Mouse (Mus musculus) forebrain, postnatal 0 days (tissue): ENCODE measurements around the gene Tk1. TPM values are rescaled to one million over a fixed set of nuclear protein-coding genes. Genes with fewer than 3 reads are reported as not detected.

Source experiments
- ATAC-seq: fragments of 200-750 bp; cut with Nextera tagmentation; 2 replicates; pipeline ENCODE4 v1.8.0; 2017; ENCODE audit warnings: mild to moderate bottlenecking, moderate library complexity
- DNase-seq: peaks from one replicate; pipeline ENCODE4 v3.0.0-alpha.2; 2015
- H3K27ac ChIP-seq: fragments of 300-500 bp; sonication (generic); 2 replicates; pipeline ENCODE4 v1.5.1; 2014; ENCODE audit warnings: low read depth, mild to moderate bottlenecking, antibody characterized with exemption, low read length, moderate library complexity, mixed read lengths
- H3K27me3 ChIP-seq: fragments of 300-500 bp; sonication (generic); 2 replicates; pipeline ENCODE4 v1.6.1; 2014; ENCODE audit warnings: mild to moderate bottlenecking, low read length, mixed read lengths; ENCODE audit not compliant: insufficient read depth
- H3K36me3 ChIP-seq: fragments of 300-500 bp; sonication (generic); 2 replicates; pipeline ENCODE4 v1.6.1; 2014; ENCODE audit warnings: mild to moderate bottlenecking, moderate library complexity; ENCODE audit not compliant: insufficient read depth
- H3K4me1 ChIP-seq: fragments of 300-500 bp; sonication (generic); 2 replicates; pipeline ENCODE4 v1.6.1; 2014; ENCODE audit warnings: antibody characterized with exemption; ENCODE audit not compliant: insufficient read depth
- H3K4me2 ChIP-seq: fragments of 300-500 bp; sonication (generic); 2 replicates; pipeline ENCODE4 v1.6.1; 2014; ENCODE audit warnings: low read depth, mild to moderate bottlenecking, moderate library complexity
- H3K4me3 ChIP-seq: fragments of 300-500 bp; sonication (generic); 2 replicates; pipeline ENCODE4 v1.5.1; 2014; ENCODE audit warnings: low read depth, low read length, mixed read lengths
- H3K9ac ChIP-seq: fragments of 300-500 bp; sonication (generic); 2 replicates; pipeline ENCODE4 v1.6.1; 2014; ENCODE audit warnings: mild to moderate bottlenecking
- H3K9me3 ChIP-seq: fragments of 300-500 bp; sonication (generic); 2 replicates; pipeline ENCODE4 v1.6.1; 2016; ENCODE audit warnings: low read length
- CTCF ChIP-seq: sonication (generic); IDR thresholded peaks from 2 replicates; pipeline ENCODE4 v1.5.1; 2016; ENCODE audit warnings: antibody characterized with exemption, control low read depth, low read depth
- WGBS: fragments of 180-500 bp; shearing (Covaris S2); extraction: QIAGEN DNeasy Blood & Tissue Kit; methylation state at CpG from one replicate; pipeline ENCODE4 v1.1.7; 2014; 5-methylcytosine and 5-hydroxymethylcytosine counted together
- polyA plus RNA-seq: library from polyadenylated mRNA; unstranded; fragments of >200 nt; fragmentation: Nextera tagmentation; extraction: Ambion mirVana; gene quantifications from 2 replicates; pipeline ENCODE4 v1.2.1, GENCODE M21; 2015
- total RNA-seq: library from RNA; depleted of rRNA; stranded (reverse); fragments of >200 nt; gene quantifications from 2 replicates; pipeline ENCODE4 v1.2.3, GENCODE M21; 2014; rRNA removed

Gene Tk1
- total RNA-seq (10.3 and 29.8 TPM in 2 replicates), polyA plus RNA-seq (11.1 and 12.2 TPM in 2 replicates)

DNA sequence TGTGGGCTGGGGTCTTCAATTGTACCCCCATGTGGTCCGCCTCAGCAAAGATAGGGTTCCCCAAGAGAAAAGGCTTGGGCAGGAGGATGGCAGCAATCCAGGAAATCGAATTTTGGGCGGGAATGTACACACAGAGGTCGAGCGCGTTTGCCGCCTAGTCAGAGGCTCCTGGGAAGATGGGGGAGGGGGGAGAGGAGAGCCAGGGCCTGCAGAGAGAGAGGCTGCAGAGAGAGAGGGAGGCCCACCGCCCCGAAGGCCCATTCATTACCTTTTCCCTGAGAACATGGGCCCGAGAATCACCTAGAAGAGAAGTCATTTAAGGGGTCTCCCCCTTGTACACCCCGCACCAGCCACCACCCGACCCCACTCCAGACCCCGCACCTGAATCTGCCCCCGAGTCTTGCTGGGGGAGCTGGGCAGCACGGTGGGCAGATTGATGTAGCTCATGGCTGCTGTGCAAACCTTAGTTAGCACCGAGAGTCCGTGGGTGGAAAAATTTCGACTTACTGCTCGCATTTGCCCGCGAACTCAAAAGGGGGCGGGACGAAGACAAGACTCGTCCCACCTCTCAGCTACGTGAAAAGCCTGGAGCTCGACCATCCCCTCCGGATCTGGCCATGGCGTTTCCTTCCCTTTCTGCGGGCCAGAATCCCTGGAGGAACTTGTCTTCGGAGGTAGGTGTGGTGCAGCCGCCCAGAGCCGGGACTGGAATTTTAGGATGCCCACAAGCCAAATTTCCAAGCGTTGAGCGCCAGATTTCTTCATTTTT lies at the start of gene Tk1, which contains the start of gene Afmid:
Gene Tk1, minus strand, starts transcription at position 760 of the 769 bp plus-strand sequence.
Gene Afmid, plus strand, starts transcription at position 592 of the 769 bp plus-strand sequence.
- peaks cover 5% of the 10 kb centered on the region; the same call in 1 of the 2 replicates for H3K4me1 ChIP-seq
- no peaks in the 10 kb centered on the region for H3K27me3 ChIP-seq
- H3K9me3 ChIP-seq: no peaks in the 10 kb centered on the region
- peak within 1 kb of the TSS; percentile 58 for H3K9ac ChIP-seq
- peak; percentile 82 for DNase-seq
- under 1% methylated on average over 34 of the region's 34 CpGs for WGBS
- no peaks in the 10 kb centered on the region for H3K36me3 ChIP-seq
- ATAC-seq: peak; percentile 74
- no peak for TF ChIP-seq CTCF
- H3K4me3 ChIP-seq: peak within 1 kb of the TSS; percentile 47
- peak within 1 kb of the TSS; percentile 36 for H3K27ac ChIP-seq
- H3K4me2 ChIP-seq: peak within 1 kb of the TSS; percentile 85

DNA sequence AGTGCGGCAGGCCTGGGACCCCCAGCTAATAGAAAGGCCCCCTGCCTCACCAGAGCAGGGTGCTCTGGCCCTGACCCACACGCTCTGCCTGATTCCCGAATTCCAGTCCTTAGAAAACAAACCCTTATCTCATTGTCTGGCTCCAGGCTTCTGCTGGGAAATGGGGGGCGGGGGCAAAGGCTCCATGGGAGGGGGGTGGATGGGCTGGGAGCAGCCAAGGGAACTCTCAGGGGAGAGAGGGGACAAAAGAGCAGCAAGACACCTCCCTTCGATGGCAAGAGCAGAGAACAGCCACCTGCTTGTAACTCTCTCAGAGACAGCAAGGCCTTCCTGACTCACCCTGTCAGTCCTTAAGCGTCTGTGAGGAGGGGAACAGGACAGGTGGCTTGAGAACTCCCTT lies 49.8 kb upstream of the Tk1 start:
- no peak for TF ChIP-seq CTCF
- no peak overlapping the region for H3K27ac ChIP-seq
- no peaks in the 10 kb centered on the region for H3K27me3 ChIP-seq
- DNase-seq (no peak), ATAC-seq (no peak)
- no peak overlapping the region for H3K4me2 ChIP-seq
- H3K9me3 ChIP-seq: no peaks in the 10 kb centered on the region
- WGBS: 26% methylated on average over 6 of the region's 6 CpGs
- H3K4me1 ChIP-seq: 0 out of 2 replicates have a peak, but pooled peaks cover 3% of the 10 kb centered on the region
- no peak overlapping the region for H3K4me3 ChIP-seq
- no peak overlapping the region for H3K9ac ChIP-seq
- no peaks in the 10 kb centered on the region for H3K36me3 ChIP-seq

DNA sequence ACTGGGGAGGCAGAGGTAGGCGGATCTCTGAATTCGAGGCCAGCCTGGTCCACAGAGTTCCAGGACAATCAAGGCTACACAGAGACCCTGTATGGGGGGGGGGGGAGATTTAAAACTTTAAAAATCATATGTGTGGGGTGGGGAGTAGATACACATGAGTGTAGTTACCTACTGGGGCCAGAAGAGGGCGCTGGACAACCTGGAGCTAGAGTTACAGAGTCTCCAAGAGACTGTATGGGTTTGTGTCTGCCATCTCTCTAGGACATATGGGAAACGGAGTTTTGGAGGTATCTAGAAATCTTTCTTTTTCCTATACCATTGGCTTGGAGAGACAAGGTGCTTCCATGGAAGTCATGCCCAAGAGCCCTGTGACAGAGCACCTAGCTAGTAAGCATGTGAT lies 48.5 kb upstream of the Tk1 start:
- Histone ChIP-seq H3K4me2 (no peak overlapping the region), H3K27me3 (no peaks in the 10 kb centered on the region), H3K36me3 (no peaks in the 10 kb centered on the region), H3K4me1 (0 out of 2 replicates have a peak, but pooled peaks cover 3% of the 10 kb centered on the region), H3K9me3 (no peaks in the 10 kb centered on the region), H3K9ac (no peak overlapping the region), H3K27ac (no peak overlapping the region), H3K4me3 (no peak overlapping the region)
- WGBS: 61% methylated on average over 4 of the region's 4 CpGs
- TF ChIP-seq CTCF: peak; percentile 63
- no peak for ATAC-seq
- DNase-seq: no peak

DNA sequence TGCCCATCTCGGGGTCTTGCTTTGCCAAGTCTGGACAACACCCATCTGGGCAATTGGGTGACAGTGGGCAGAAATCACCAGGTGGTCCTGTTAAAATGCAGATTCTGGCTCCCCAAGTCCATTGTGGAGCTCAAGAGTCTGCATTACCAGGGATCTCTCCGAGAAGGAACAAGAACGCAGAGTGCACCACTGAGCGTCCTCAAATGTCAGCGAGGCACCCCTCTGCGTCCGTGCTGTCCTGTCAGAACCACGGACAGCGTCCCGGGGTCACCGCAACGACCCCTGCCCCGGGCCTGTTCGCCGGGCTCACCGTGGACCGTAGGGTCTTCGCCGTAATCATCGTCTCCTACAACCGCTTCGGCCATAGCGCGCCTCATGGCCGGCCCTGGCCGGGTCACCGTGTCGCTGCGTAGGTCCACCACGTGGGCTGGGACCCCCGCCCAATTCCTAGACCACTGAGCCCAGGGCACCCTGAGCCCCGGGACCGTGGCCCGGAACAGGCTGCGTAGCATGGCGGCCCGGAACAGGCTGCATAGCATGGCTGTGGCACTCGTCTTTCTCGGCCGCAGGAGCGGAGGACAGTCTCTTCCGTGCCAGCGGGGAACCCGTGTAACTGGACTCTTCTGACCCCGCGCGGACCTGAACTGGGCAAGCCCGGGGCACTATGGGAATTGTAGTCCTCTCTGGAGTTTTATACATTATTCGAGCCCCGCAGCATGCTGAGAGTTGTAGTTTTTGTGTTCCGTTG lies 47.1 kb upstream of the Tk1 start, which contains the start of gene Tha1:
Gene Tha1, minus strand, starts transcription at position 621 of the 748 bp plus-strand sequence.
- 2% methylated on average over 51 of the region's 51 CpGs for WGBS
- Histone ChIP-seq H3K4me2 (peak within 1 kb of the TSS; percentile 92), H3K4me3 (peak within 1 kb of the TSS; percentile 68), H3K27me3 (no peaks in the 10 kb centered on the region), H3K4me1 (0 out of 2 replicates have a peak, but pooled peaks cover 3% of the 10 kb centered on the region), H3K36me3 (no peaks in the 10 kb centered on the region), H3K9ac (peak within 1 kb of the TSS; percentile 71), H3K9me3 (no peaks in the 10 kb centered on the region), H3K27ac (no peak within 1 kb of the TSS)
- no peak for TF ChIP-seq CTCF
- peak; percentile 79 for DNase-seq
- peak; percentile 84 for ATAC-seq

DNA sequence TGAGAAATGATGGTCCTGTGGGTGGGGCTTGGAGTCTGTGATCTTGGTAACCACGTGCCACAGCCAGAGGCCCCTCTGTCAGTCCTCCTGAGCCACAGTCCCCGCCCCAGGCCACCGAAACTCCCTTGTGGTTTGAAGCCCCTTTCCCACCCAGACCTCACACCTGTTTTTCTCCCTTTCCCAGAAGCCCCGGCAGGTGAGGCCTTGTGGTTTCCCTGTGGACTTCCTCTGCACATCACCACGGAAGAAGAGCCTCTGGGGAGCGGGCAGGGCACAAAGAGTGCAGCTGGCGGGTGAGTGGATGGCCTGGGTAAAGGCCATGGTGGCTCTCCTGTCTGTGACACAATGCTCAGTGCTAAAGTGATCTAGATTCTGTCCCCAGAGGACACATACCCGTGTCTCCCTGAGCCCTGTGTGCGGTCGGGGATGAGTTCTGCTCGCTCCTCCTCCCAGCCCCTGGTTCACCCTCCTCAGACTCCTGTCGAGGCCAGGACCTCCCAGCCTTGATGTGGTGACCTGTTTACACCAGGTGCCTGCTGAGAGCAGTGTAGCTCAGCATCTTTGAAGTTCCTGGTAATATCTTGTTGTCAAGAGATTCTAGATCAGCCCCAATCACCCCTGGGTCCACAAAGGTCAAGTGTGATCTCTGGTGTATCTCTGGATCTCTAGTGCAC lies 46.2 kb upstream of the Tk1 start:
- 0 out of 2 replicates have a peak overlapping the region, but pooled peaks have one; percentile 71 for H3K9ac ChIP-seq
- ATAC-seq: no peak
- no peak for DNase-seq

DNA sequence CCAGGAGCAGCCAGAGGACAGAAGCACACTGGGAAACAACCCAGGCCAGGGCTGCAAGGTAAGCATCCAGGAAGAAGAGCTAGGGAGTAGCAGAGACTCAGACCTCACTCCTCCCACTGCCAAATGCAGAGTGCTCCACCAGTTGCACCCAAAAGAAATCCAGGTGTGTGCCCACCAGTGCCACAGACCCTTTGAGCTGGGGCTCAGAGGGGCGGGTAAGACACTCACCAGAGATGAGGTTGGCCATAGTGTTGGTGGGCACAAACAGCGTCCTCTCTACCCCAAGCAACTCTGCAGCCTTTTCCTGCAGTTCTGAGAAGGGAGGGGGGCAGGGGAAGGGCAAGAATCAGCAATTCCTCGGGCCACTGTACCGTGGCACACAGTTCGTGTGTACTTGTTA lies 45.5 kb upstream of the Tk1 start:
- H3K27me3 ChIP-seq: no peaks in the 10 kb centered on the region
- ATAC-seq (no peak), DNase-seq (no peak)
- H3K4me3 ChIP-seq: no peak overlapping the region
- 77% methylated on average over 5 of the region's 5 CpGs for WGBS
- no peaks in the 10 kb centered on the region for H3K9me3 ChIP-seq
- H3K4me1 ChIP-seq: 0 out of 2 replicates have a peak, but pooled peaks cover 3% of the 10 kb centered on the region
- H3K36me3 ChIP-seq: no peaks in the 10 kb centered on the region
- no peak overlapping the region for H3K27ac ChIP-seq
- no peak for TF ChIP-seq CTCF
- no peak overlapping the region for H3K4me2 ChIP-seq
- no peak overlapping the region for H3K9ac ChIP-seq

More for the DNA sequence above, 46.2 kb upstream of the Tk1 start:
- peak overlapping the region; percentile 92; the same call in 1 of the 2 replicates for H3K4me2 ChIP-seq
- no peak for TF ChIP-seq CTCF
- no peak overlapping the region for H3K4me3 ChIP-seq
- WGBS: 69% methylated on average over 12 of the region's 12 CpGs
- H3K9me3 ChIP-seq: no peaks in the 10 kb centered on the region
- H3K4me1 ChIP-seq: 0 out of 2 replicates have a peak, but pooled peaks cover 3% of the 10 kb centered on the region
- no peaks in the 10 kb centered on the region for H3K36me3 ChIP-seq
- H3K27ac ChIP-seq: no peak overlapping the region
- H3K27me3 ChIP-seq: no peaks in the 10 kb centered on the region
